Mouse (Mus musculus) thymus, adult 2 months (tissue): ENCODE measurements at regions not wholly inside any gene's neighbourhood (a gene's known extent, or its start where the extent isn't known, plus 50 kb on each side); places are given as distances from the start of the nearest gene placed in this dataset.

Source experiments
- DNase-seq: peaks from one replicate; pipeline ENCODE4 v3.0.0; 2021
- H3K27ac ChIP-seq: fragments of 200-500 bp; 2 replicates; pipeline ENCODE4 v1.5.1; 2012; ENCODE audit warnings: low read length, control low read depth; ENCODE audit not compliant: control insufficient read depth, insufficient read depth
- H3K27me3 ChIP-seq: fragments of 200-500 bp; 2 replicates; pipeline ENCODE4 v1.6.1; 2012; ENCODE audit warnings: mild to moderate bottlenecking, low read length, moderate library complexity, mixed read lengths; ENCODE audit not compliant: control insufficient read depth, insufficient read depth
- H3K36me3 ChIP-seq: fragments of 200-500 bp; 2 replicates; pipeline ENCODE4 v1.6.1; 2012; ENCODE audit warnings: mild to moderate bottlenecking, low read length, moderate library complexity; ENCODE audit not compliant: control insufficient read depth, insufficient read depth
- H3K4me1 ChIP-seq: fragments of 200-500 bp; replicated peaks from 2 replicates; pipeline ENCODE4 v1.6.1; 2012; ENCODE audit warnings: low read length; ENCODE audit not compliant: control insufficient read depth, insufficient read depth
- H3K4me3 ChIP-seq: fragments of 200-500 bp; 2 replicates; pipeline ENCODE4 v1.5.1; 2012; ENCODE audit warnings: mild to moderate bottlenecking, low read length, control low read depth, moderate library complexity; ENCODE audit not compliant: control insufficient read depth, insufficient read depth
- CTCF ChIP-seq: fragments of 200-500 bp; IDR thresholded peaks from 2 replicates; pipeline ENCODE4 v1.5.1; 2012; ENCODE audit warnings: mild to moderate bottlenecking, control low read depth, low read length, moderate library complexity, borderline replicate concordance; ENCODE audit not compliant: control insufficient read depth, poor library complexity, insufficient read depth; ENCODE audit errors: extremely low read depth
- POLR2A ChIP-seq: fragments of 200-500 bp; IDR thresholded peaks from 2 replicates; pipeline ENCODE4 v1.6.1; 2012; ENCODE audit warnings: mild to moderate bottlenecking, low read length, control low read depth, moderate library complexity; ENCODE audit not compliant: control insufficient read depth, poor library complexity, insufficient read depth; ENCODE audit errors: extremely low read depth
- WGBS: fragments of 180-500 bp; shearing (Covaris S2); methylation state at CpG from one replicate; pipeline ENCODE4 v1.1.7; 2018; 5-methylcytosine and 5-hydroxymethylcytosine counted together

DNA sequence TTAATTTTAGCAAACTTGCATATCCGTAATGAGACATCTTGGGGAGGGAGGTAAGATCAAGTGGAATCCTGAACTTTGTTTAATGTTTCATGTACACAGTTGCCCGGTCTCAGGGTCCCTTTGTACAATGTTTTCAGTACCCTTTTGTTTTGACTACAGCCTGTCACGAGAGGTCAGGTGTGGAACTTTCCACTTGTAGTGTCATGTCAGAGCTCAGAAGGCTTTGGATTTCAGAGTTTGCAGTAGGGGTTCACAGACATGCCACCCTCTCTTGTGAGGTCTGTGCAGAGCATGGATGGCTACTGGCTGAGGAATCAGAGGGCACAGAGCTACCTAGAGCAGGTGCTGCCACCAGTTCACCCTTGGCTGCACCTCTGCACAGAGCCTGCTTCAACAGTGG is 287.3 kb downstream of the Cog6 start:
- no peak overlapping the region for H3K27ac ChIP-seq

DNA sequence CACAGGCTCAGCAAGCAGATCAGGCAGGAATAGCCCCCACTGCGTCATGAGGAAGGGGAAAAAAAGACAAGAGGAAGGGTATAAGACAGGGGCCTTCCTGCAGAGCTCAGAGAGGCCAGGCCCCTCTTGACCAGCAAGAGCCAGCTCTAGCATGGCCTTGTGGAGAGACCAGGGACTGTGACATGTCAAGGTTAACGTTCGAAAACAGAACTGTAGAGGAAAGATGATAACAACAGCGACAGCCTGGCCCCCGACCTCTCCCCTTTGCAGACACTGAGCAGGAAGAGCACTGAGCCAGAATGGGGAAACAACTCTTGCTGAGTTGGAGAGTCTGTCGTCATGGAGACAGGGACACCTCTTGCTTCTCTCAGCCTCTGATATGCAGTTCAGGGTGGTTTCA is 288.2 kb downstream of the Cog6 start:
- DNase-seq: no peak
- H3K4me3 ChIP-seq: no peak overlapping the region
- H3K4me1 ChIP-seq: peaks cover 5% of the 10 kb centered on the region
- no peak overlapping the region for H3K27ac ChIP-seq
- 27% methylated on average over 6 of the region's 6 CpGs for WGBS
- H3K27me3 ChIP-seq: no peaks in the 10 kb centered on the region
- TF ChIP-seq CTCF (no peak), POLR2A (no peak)
- H3K36me3 ChIP-seq: no peaks in the 10 kb centered on the region

More for the DNA sequence above, 287.3 kb downstream of the Cog6 start:
- 91% methylated on average over 3 of the region's 3 CpGs for WGBS
- DNase-seq: no peak
- Histone ChIP-seq H3K4me1 (peaks cover 5% of the 10 kb centered on the region), H3K36me3 (no peaks in the 10 kb centered on the region), H3K27me3 (no peaks in the 10 kb centered on the region), H3K4me3 (no peak overlapping the region)
- TF ChIP-seq POLR2A (no peak), CTCF (no peak)

DNA sequence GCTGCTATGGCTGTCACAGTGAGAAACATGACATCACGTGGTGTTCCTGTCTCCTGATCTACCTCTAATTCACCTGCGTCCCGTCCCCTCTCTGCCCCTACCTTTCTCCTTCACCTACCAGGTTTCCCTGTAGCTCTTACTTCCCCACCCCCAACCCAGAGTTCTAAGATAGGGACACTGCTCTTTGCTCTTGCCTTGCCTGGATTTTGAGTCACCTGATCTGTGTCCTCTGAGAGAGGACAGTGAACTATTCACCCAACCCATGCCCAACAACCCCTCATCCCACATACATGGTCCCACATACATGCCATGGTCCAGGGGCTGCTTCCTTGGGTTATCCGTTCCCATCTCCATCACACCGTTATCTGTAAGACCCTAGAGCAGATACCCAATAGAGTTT is 288.6 kb downstream of the Cog6 start:
- Histone ChIP-seq H3K4me3 (no peak overlapping the region), H3K27ac (no peak overlapping the region), H3K27me3 (no peaks in the 10 kb centered on the region), H3K36me3 (no peaks in the 10 kb centered on the region), H3K4me1 (peaks cover 5% of the 10 kb centered on the region)
- 91% methylated on average over 5 of the region's 5 CpGs for WGBS
- TF ChIP-seq CTCF (no peak), POLR2A (no peak)
- no peak for DNase-seq

DNA sequence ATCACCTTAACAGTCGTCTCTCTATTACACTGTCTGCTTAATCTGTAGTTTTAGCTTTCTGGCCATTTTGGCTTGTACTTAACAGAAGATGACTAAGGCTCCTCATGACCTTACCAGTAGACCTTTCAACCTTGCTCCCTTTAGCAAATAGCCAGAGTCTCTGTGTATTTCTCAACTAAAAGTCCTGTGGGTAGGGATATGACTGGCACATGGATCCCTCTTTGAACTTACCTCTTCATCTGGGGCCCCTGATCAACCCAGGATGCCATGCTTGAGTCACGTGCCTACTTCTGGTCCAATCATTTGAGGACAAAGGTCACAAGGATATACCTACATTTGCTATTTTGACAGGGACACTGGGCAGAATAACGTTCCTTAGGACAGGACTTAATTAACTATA is 292.7 kb downstream of the Cog6 start:
- TF ChIP-seq POLR2A (no peak), CTCF (no peak)
- no peak overlapping the region for H3K4me3 ChIP-seq
- H3K36me3 ChIP-seq: no peaks in the 10 kb centered on the region
- H3K27ac ChIP-seq: no peak overlapping the region
- WGBS: 93% methylated on average over 3 of the region's 3 CpGs
- no peak for DNase-seq
- no peaks in the 10 kb centered on the region for H3K27me3 ChIP-seq
- peaks cover 5% of the 10 kb centered on the region for H3K4me1 ChIP-seq

DNA sequence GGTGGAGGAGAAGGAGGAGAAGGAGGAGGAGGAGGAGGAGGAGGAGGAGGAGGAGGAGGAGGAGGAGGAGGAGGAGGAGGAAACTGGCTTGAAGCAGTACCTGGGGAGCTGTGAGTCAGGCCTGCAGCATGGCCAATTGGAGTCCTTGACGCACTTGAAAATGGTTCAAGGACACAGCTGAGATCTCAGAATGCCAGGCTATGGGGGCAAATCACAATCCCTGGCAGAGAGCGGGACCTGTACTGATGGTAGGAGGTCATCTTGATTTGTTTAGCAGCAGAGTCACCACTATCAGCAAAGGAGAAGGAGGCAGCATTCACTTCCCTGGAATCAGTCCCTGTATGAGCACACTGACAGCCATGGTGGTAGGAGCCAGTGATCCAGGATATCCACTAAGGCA is 294.1 kb downstream of the Cog6 start:
- no peak overlapping the region for H3K4me3 ChIP-seq
- H3K27me3 ChIP-seq: no peaks in the 10 kb centered on the region
- 97% methylated on average over 2 of the region's 2 CpGs for WGBS
- no peak for TF ChIP-seq POLR2A
- TF ChIP-seq CTCF: no peak
- no peak overlapping the region for H3K27ac ChIP-seq
- H3K36me3 ChIP-seq: no peaks in the 10 kb centered on the region
- H3K4me1 ChIP-seq: no peaks in the 10 kb centered on the region
- no peak for DNase-seq

DNA sequence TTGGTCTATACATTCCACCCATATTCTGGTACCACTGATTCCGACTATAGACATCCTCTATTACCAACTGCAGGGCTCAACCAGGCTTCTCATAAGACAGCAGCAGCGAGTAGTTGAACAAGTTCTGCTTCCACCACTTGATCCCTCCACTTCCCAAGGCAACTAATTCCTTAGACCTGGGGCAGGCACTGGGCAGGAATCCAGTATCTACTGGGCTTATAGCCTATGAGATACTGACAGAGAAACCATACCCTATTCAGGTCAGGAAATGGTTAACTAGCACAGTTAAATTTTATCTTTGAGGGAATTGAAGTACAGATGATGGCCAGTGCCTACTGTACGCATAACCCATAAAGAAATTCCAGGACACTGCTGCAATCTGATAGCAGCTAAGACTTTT is 297.9 kb downstream of the Cog6 start:
- Histone ChIP-seq H3K27me3 (no peaks in the 10 kb centered on the region), H3K4me3 (no peak overlapping the region), H3K4me1 (no peaks in the 10 kb centered on the region), H3K27ac (no peak overlapping the region), H3K36me3 (no peaks in the 10 kb centered on the region)
- no peak for TF ChIP-seq CTCF
- TF ChIP-seq POLR2A: no peak
- WGBS: 97% methylated on average over 3 of the region's 3 CpGs
- no peak for DNase-seq

DNA sequence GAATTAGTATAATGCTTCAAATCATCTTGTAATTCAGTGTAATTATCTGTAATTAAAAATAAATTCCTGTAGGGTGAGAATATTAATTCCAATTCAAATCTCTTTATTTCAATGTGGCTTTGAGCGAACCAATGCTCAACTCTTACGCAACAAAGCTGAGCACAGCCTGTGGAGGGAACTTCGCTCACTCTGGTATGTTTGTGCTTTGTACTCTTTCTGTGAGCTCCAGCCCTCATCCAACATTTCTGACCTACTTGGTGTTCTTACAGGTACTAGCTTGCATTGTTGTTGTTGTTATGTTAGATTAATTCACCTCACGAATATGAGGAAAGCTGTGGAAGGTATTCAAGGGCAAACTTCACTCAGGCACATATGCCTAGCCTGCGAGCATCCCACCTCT is 299.7 kb downstream of the Cog6 start:
- no peak for DNase-seq
- no peak for TF ChIP-seq CTCF
- no peak for TF ChIP-seq POLR2A

More for the DNA sequence above, 299.7 kb downstream of the Cog6 start:
- H3K4me1 ChIP-seq: no peaks in the 10 kb centered on the region
- no peak overlapping the region for H3K4me3 ChIP-seq
- no peaks in the 10 kb centered on the region for H3K27me3 ChIP-seq
- WGBS: 95% methylated on average over 5 of the region's 5 CpGs
- H3K27ac ChIP-seq: no peak overlapping the region
- H3K36me3 ChIP-seq: no peaks in the 10 kb centered on the region
